Mouse (Mus musculus): Measurements from ENCODE around the gene Cul3. TPM values are rescaled to one million over a fixed set of nuclear protein-coding genes. Genes with fewer than 3 reads are reported as not detected.
"Not testable (repeated sequence)": the region's sequence is repeated elsewhere in the genome, so short reads cannot be mapped to it uniquely, and the experiment has no call there.

Gene Cul3
- 71.0 and 88.4 TPM in 2 replicates for polyA plus RNA-seq (2012; rRNA removed)

- DNase-seq (ENCODE audit: extremely low spot score in 1 of 2, low spot score in 1 of 2), result peak; percentile 87 to 94
Measured at GRCm38 (mm10) chr1:80340436-80341376, at the start of gene Cul3. Gene Cul3, minus strand, starts transcription at chr1:80340480.

GRCm38 (mm10) chr1:80389518-80389917 is 49.2 kb upstream of the Cul3 start:
- no peak for DNase-seq (ENCODE audit: extremely low spot score in 1 of 2, low spot score in 1 of 2)

DNA sequence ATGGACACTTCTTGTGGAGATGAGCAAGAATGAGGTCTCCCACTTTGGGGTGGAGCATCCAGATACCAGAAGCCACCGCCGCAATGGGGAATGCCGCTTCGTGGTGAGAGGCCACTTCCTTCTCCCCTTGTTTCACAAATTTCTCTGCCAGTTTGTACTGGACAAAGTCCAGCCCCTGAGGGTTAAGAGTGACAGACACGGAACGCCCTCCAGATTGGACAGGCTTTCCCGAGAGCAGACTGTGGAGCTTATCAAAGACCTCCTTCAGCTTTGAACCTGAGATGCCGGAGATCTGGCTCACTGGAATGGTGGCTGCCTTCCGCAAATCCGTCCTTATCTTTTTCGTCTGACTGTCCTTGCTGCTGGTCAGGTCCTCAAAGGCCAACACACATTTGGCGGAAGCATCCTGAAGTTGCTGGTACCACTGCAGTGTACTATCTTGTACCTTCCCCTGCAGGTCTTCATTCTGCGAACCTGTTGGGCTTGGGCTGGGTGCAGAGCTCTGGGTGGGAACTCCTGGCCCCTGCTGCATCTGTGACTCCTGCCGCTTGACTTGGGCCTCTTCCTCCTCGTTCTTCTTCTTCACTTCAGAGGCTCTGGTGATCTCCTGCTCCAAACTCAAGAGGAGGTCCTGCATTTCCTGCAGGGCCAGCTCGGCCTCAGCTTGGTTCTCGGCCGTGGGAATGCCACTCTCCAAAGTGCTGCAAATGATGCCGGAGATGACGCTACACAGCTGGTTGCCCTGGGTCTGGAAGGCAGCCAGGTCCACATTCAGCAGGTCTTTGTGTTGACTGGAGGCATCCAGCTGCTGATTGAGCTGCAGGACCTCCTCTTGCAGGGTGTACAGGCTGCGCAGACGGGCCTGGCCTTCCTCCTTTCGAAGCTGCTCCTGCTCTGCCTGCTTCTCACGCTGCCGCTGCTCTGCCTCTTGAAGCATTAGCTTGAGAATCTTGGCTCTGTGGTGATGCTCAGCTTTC is 43.6 kb upstream of the Cul3 start:
- no peak for DNase-seq (ENCODE audit: extremely low spot score in 1 of 2, low spot score in 1 of 2)

GRCm38 (mm10) chr1:80382928-80383327 is 42.6 kb upstream of the Cul3 start:
- DNase-seq (ENCODE audit: extremely low spot score in 1 of 2, low spot score in 1 of 2), result no peak

DNA sequence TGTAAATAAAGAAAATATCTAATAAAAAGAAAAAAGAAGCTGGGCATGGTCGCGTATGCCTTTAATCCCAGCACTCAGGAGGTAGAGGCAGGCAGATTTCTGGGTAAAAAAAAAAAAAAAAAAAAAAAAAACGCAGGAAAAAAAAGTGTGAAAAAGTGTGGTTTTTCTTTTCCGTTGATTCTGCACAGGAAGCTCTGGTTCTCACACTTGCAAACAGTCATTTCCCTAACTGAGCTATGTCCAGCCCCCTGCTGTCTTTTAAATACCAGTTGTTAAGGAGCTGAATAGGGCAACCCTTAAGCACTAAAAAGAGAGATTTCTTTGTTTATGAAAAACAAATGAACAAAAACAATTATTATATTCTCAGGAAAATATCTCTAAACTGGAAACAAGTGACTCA is 41.0 kb upstream of the Cul3 start:
- DNase-seq (ENCODE audit: extremely low spot score in 1 of 2, low spot score in 1 of 2), result no peak

DNA sequence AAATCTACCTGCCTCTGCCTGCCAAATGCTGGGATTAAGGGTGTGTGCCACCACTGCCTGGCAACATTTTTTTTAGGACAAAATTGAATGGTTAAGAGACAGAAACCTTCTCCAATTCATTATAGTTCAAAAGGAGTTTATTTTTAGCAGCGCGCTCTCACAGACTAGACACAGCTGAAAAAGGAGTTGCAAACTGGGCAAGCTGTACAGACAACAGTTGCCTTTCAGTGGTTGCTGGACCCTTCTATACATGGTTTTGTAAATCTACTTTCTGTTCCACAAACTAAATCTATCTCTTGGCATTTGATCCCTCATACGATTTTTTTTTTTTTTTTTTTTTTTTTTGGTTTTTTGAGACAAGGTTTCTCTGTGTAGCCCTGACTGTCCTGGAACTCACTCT is 31.7 kb upstream of the Cul3 start:
- DNase-seq (ENCODE audit: extremely low spot score in 1 of 2, low spot score in 1 of 2), result no peak

GRCm38 (mm10) chr1:80371189-80371889 is 31.1 kb upstream of the Cul3 start:
- DNase-seq (ENCODE audit: extremely low spot score in 1 of 2, low spot score in 1 of 2), result peak in 1 of 2 experiments; percentile 52

- DNase-seq (ENCODE audit: extremely low spot score in 1 of 2, low spot score in 1 of 2), result no peak
Measured at GRCm38 (mm10) chr1:80363486-80363885, 23.2 kb upstream of the Cul3 start.

DNA sequence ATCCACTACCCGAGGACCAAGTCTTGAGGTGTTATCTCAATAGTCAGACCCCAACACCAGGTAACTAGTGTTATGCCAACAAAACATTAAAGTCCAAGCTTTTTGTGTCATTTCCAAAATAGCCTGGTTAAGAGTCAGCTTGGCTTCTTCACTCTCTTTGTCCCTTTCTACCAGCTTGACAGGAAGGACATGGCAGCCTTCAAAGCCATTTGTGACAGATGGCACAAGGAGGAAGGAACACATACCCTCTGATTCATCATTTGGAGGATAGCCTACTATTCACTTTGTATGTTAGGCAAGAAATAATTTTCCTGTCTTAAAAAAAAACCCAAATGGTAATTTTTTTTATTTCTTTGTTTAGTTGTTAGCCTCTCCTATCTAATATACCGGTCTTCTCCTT is 22.7 kb upstream of the Cul3 start:
- no peak for DNase-seq (ENCODE audit: extremely low spot score in 1 of 2, low spot score in 1 of 2)

- DNase-seq (ENCODE audit: extremely low spot score in 1 of 2, low spot score in 1 of 2), result no peak
Measured at GRCm38 (mm10) chr1:80362400-80362799, 22.1 kb upstream of the Cul3 start.

DNA sequence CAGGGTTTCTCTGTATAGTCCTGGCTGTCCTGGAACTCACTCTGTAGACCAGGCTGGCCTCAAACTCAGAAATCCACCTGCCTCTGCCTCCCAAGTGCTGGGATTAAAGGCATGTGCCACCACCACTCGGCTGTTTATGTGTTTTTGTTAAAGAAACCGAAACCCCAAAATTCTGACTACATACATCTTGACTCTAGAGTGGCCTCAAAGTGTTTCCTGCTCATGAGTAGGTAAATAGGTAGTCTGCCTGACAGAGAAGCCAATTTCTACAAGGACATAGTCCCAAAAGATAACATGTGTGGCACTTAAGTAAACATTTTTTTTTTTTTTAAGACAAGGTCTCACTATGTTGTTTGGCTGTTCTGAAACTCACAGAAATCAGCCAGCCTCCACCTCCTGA is 21.5 kb upstream of the Cul3 start:
- DNase-seq (ENCODE audit: extremely low spot score in 1 of 2, low spot score in 1 of 2), result not testable (repeated sequence)

DNA sequence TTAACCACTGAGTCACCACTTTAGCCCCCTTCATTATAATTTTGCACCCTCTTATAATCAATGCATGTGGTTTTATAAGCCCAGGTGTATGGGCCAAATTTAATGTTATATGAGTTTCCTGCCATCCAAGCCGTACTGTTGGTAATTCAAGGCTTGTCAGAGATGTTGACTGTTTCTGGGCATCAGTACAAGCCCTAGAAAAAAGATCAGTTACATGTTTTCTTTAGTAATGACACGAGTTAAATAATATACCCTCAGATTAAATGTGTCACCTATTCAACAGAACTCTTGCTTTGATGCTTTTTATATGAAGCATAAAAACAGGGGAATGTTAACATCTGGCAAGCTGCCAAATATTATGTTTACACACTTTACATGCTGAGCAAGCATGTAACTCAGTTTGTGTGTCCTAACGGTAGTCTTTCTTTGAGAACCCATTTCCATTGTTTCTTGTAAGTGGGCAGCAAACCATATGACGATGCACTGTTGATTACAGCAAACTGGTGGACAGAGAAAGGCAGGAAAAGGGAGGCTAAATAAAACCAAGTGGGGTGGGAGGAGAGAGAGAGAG is 19.8 kb upstream of the Cul3 start:
- DNase-seq (ENCODE audit: extremely low spot score in 1 of 2, low spot score in 1 of 2), result no peak

- DNase-seq (ENCODE audit: extremely low spot score in 1 of 2, low spot score in 1 of 2), result peak; percentile 37 to 47
Measured at GRCm38 (mm10) chr1:80340061-80340435, 232 bp downstream of the Cul3 start.

DNA sequence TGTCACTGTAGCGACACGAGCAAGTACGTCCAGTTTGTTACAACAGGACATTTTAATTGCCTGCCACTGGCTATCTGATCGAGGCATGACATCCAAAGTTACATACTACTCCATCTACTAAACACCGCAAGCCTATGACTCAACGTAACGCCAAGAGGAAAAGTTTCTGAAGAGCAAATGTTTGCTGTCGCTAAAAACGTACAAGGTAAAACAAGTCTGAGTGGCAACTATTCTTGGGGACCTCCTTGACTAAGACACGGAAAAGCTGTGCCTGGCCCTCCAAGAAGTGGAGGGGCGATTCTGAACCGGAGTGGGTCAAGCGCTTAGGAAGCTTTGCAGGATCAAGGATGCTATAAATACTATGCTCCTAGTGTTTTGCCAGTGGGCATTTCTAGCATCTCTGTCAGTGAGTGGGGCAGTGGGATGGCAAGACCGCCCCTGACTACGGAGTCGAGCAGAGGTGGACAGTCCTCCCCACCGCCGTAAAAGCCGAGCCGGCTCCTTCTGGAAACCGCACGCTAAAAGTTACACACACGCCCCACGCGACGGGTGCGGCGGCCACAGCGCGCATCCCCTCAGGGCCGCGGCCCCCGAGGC is 757 bp downstream of the Cul3 start:
- no peak for DNase-seq (ENCODE audit: extremely low spot score in 1 of 2, low spot score in 1 of 2)

DNA sequence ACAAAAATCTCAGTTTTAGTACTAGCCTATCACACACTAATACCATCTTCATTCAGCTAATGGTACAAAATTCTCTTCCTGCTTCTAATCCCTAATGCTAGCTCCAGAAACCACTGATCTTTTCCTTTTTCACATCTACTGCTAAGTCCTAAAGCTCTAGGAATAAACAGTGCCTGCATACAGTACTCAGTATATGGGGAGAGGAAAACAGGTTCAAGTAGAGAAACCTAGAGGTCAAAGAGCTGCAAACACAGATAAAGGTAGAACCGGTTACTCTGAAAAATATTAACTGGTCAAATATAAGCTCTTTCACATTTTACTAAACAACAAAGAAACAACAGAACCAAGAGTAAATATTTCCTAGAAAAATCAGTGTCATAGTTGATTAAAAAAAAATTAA is 1.9 kb downstream of the Cul3 start:
- DNase-seq (ENCODE audit: extremely low spot score in 1 of 2, low spot score in 1 of 2), result no peak

- no peak for DNase-seq (ENCODE audit: extremely low spot score in 1 of 2, low spot score in 1 of 2)
Measured at GRCm38 (mm10) chr1:80335726-80336368, 4.4 kb downstream of the Cul3 start.

GRCm38 (mm10) chr1:80335118-80335517 is 5.2 kb downstream of the Cul3 start:
- DNase-seq (ENCODE audit: extremely low spot score in 1 of 2, low spot score in 1 of 2), result no peak

GRCm38 (mm10) chr1:80330970-80331369 is 9.3 kb downstream of the Cul3 start:
- DNase-seq (ENCODE audit: extremely low spot score in 1 of 2, low spot score in 1 of 2), result no peak

- no peak for DNase-seq (ENCODE audit: extremely low spot score in 1 of 2, low spot score in 1 of 2)
Measured at GRCm38 (mm10) chr1:80325761-80326160, 14.5 kb downstream of the Cul3 start.
